Mouse (Mus musculus) thymus, adult 18-20 months (tissue): Measurements from ENCODE around the gene Sgpp2.

ENCODE experiments used
- DNase-seq, 2 experiments: peaks; one replicate each; pipeline ENCODE4 v3.0.0; 2022; ENCODE audit warnings: mixed read lengths in 2 of 2

Sgpp2 gene

DNA sequence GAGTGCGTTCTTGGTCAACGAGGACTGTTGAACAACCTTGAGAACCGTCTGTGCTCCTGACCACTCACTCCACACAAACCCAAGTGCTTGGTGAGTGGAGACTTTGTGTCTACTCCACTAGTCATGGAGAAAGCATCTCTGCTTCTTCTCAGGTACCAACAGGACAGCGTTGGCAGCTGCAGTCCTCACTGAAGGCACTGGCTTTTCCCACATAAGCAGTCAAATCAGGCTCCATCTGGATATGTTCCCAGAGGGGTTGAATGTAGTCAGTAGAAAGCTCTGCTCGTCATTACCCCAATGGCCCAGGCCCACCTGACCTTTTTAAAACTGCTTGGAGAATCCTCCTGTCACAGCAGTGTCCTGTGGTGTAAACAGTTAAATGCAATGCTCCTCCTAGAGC lies 104.3 kb downstream of the Sgpp2 start:
- DNase-seq: no peak

DNA sequence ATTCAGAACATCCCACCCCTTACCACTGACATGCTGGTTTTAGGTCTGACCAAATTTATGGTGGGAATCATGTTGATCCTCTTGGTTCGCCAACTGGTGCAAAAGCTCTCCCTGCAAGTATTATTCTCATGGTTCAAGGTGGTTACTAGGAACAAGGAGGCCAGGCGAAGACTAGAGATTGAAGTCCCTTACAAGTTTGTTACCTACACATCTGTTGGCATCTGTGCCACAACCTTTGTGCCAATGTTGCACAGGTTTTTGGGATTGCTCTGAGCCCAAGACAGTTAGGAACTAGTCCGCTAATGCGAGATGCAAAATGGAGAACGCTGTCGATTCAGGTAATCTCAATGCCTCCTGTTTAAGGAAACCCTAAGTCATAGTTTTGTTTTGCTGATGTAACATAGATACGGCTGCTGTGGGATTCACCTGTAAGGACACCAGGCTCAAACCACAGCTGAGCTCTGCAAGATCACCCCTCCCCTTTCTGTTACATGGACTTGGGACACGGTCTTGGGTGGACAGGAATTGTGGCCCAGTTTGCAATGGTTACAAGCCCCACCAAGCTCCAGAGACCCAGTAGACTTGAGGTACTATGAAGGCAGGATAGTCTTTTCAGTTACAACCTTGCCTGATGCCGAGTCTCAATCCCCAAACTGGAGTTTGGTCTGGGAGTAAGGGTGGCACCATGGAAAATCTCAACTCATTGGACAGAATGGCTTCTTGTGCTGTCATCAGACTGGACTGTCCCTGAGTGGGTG lies 107.2 kb downstream of the Sgpp2 start:
- DNase-seq: no peak

DNA sequence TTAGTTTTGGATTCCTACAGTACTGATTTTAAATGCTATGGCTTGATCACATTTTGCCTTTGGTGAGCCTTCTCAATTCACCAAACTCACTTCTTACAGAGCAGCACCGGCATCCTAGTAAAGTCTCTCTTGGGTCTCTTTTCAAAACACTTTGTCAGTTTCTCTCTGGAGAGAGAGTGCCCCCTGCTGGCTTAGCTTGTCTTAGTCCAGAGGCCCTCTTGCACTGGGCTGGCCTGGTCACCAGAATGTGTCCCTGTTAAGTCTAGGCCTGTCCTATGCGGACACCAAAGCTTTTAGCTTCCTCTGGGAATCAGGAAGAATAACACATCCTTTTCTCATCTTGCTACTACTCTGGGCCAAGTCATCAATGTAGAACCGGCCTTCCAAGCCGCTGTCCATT lies 109.4 kb downstream of the Sgpp2 start:
- DNase-seq: no peak

DNA sequence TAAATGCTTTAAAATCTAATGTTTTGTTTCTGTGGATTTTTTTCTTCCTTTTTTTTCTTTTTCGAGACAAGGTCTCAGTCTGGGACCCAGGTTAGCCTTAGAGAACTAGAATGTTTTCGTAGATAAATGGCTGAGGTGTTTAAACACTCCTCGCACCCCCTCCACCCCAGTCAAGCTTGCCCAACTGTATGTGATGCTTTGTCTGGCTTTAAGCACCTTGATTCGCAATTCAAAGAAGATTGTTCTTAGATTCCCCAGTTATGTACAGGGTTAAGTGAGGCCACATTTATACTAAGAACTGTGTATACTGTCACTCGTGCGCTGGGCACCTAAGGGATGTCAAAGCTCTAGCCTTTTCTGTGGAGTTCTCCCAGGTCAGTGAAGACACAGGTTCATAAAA lies 110.1 kb downstream of the Sgpp2 start:
- DNase-seq: no peak

DNA sequence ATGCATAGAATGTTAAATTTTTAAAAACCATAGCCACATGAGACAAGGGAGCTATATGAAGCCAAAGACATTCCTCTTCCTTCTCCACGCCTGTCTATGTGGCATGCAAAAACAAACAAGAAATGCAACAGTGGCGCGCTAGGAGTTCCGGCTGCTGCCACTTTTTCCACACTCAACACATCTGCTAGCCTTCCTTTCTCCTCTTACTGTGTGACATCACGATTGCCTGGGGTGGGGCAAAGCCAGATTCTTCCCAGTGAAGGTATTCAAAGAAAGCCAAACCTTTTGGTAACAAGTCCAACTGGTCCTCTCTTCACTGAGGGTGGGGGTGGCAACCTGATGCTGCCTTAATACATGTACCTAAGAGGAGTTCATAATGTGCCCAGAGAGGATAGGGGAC lies 111.6 kb downstream of the Sgpp2 start:
- no peak for DNase-seq

DNA sequence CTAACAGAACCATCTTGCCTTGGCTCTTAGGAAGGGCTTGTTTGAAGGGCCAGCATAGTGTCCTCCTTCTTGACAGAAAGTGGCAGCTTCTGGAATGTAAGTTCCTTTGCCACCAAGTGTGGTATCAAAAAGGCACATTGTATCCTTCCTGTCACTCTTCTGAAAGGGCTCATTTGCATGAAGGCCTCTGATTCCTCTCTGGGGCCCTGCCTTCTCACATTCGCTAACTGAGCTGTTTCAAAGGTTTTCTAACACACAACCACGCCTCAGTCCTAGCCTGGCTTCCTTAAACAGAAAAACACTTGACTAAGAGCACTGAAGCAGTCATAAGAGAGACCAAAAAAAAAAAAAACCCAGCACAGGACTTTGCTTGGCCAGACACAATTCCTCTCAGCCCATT lies 112.4 kb downstream of the Sgpp2 start:
- no peak for DNase-seq

DNA sequence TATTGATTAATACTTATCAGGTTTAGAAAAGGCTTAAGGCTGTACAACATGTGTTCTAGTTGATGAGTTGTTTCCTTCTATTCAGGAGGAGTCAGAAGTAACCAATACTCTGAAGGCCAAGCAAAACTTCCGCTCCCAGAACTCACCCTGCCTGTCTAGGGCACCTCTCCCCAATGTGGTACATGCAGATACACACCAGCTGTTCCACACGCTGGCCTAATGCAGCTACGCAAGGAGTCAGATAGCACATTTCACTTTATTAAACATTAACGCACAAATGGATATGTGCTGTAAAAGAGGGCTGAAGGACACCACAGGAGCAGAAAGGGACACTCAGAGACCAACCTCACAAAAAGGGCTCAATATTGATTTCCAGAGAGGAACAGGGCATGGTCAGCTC lies 114.7 kb downstream of the Sgpp2 start:
- DNase-seq: no peak

DNA sequence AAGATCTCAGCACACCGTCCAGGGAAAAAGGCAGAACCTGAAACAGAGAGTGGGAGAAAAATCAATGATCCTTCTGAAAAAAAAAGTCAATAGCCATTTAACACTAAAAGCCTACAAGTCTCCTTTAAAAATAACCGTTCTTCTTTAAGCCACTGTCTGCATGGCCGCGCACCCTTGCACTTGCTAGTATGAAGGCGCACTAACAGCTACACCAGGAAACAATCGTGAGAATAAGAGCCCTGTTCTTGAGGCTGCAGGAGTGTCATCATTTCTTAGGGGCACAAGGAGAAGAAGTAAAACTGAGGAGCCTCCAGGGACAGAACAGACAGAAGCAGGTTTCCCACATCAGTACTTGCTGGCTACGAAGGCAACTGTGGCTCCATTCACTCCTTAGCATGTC lies 115.2 kb downstream of the Sgpp2 start:
- no peak for DNase-seq

DNA sequence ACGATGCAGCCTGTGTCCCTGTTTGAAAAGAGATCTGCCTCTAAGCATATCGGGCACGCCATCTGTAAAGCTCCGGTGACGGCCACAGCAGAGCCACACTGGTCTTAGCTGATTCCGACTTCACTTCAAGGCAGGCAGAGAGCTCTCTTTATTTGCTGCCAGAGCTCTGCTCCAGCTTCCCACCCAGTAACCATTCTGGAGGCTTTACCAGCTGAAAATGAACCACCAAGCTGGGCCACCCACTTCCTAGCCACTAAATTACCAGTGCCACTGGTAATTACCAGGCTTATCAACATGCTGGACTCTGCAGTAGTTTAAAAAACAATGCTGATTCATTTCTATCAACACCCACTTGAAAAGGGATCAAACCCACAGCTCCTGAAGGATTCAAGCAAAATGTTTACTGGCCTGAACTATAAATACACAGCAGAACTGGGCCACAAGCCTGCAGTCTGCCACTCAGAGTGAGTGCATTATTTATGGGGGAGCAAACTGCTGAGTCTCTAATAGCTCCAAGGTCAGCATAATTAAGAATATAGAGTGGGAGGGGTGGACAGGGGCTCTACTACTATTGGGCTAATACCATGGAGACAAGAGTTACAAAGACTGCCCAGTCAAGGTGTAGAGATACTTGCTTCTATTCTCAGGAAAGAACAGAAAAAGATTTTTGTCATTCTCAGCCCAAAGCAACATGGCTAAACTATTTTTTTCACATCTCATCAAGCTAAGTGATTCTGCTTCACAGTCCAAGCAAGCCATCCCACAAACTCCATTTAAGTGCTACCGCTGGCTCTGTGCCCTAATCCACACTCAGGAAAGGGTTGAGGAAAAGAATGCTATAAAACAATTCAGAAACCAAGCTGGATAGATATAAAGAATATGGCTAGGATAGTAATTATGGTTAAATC lies 115.9 kb downstream of the Sgpp2 start:
- no peak for DNase-seq

DNA sequence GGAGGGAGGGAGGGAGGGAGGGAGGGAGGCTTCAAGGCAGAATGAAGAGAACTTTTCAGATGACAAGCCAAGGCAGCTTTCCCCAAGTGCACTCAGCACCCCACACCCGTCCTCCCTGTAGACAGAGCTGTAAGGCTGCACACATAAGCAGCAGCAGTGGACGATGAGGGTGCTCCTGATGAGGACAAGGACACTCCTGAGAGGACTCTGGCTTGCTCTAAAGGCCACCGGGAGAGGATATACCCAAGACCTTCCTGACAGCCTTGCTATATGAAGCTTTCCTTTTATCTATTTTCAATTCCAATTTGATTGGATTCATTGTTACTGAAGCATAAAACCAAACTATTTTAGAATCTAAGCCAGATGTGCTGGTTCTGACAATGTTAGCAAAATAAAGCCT lies 116.7 kb downstream of the Sgpp2 start:
- DNase-seq: no peak

DNA sequence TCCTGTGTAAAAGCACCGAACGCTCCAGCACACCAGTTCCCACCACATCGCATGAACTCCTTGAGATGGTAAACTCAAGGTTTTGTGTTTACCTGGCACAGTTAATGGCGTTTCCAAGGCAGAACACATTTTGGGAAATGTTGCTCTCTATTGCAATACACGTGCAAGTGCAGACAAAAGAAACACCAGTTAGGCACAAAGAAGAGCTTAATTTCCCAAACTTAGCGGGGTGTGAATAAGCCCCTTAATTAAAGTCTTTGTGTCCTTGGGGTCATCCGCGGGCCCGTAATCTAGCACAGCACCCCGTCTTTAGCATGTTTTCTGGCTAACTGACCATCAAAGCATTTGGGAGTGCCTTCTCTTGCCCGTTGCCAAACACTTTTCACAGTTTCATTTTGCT lies 118.7 kb downstream of the Sgpp2 start:
- no peak for DNase-seq

DNA sequence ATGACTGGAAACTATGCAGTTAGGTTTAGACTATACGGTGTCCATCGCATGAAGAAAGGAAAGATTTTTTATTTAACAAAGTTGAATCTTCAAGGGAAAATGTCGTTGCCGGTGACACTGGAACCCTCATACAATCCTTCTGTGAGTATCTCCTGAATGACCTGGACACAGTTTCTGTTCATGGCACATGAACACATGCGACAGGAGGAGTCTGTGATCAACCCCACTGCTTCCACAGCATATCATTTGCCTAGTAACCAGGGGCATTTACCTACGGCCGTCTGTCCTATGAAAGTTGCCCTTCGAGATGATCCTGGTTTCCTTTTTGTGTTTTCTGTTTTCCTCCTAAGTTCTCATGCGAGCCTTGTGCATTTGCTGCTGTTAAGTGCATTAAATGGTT lies 123.3 kb downstream of the Sgpp2 start:
- DNase-seq: no peak

DNA sequence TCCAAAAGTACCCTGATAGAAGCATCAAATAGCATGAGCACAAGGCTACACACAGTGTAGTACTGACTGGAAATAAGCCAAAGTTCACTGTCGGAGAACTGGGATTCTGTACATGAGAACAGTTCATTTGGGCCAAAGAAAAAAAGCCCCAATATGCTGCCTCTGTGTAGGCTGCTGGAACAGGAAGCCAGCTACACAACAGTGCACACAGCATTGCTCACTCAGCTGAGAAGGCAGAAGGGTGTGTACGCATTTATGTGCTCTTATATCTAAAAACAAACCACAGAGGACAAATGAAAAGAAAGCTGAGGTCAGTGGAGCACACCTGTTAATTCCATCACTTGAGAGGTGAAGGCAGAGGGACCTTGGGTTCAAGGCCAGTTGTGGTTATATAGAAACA lies 125.8 kb downstream of the Sgpp2 start:
- no peak for DNase-seq

DNA sequence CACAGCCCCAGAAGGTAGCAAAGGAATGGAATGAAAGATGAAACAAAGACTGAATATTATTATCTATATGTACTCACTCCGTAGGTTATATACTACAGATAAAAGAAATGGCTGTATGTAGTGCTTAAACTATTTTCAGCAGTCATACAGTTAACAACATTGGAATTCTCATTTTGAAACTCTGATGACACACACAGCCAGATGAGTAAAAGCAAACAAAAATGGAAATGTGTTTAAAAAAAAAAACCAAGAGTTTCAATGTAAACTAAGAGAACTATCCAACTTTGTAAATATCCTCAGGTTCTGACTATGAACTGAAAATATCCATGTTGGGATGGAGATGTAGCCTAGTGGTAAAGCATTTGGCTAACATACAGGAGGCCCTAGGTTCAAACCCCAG lies 126.3 kb downstream of the Sgpp2 start:
- DNase-seq: no peak

DNA sequence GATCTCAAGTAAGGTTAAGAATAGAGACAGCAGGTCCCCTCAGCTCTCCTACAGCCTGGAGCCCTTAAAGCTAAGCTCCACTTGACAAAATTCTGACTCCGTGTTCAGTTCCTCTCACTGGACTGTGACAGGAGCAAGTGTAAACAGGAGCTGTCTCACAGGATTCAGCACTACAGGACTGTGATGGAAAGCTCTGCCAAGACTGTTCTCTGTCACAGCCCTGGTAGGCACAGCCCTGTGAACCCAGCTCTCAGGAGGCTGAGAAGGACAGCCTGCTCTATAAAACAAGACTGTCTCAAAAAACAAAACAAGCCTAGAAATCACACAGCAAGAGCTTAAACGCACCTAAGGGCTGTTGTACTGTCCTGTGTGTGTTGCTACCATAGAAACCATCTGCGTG lies 127.0 kb downstream of the Sgpp2 start:
- no peak for DNase-seq

DNA sequence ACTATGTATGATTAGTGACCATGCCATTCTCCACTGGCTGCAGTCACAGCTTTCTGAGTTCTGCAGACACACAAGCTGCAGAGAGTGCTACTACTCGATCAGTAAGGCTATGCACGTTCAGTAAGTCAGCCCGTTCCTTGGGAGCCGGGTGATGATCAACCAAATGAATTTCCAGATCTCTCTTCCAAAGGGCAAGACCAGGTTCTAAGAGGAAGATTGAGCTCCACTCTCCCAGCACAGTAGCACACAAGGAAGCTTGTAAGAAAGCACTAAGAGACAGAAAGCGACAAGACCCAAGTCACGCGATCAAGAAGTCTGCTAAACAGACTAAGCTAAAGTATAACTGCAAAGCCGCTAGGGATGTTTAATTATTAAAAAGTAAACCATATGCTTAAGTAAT lies 130.6 kb downstream of the Sgpp2 start:
- no peak for DNase-seq

DNA sequence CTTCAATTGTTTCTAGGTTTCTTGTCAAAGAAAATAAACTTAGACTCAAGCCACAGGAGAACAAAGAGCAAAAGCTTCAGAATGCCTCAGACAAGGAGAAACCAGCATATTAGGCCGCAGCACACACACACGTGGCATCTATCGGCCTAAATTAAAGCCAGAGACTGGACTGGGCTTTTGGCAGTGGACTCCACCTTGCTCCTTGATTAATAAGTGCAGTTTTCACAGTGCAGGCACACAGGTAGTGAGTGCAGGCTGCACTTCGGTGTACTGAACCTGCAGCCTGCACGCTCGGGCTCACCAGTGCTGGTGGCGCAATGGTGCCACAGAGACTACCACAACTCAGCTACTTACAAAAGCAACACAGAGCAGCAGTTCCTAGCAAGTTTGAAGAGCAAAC lies 132.9 kb downstream of the Sgpp2 start:
- DNase-seq: no peak

DNA sequence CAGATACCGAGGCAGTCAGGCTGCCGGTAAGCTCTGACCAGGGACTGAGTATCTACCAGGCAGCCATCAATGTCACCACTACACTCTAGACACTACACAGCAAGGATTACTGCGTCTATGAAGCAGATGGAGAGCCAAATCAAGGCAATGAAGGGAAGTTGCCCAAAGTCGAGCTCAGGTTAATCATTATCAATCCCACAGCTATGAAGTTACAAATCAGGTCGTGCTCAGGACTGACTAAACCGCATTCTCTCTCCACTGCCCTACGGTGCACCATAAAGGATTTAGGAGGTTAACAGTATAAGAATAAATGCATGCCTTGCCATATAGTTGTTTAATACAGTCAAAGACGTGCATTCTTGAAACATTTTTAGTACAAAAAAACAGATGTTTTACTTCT lies 136.1 kb downstream of the Sgpp2 start:
- DNase-seq: no peak

DNA sequence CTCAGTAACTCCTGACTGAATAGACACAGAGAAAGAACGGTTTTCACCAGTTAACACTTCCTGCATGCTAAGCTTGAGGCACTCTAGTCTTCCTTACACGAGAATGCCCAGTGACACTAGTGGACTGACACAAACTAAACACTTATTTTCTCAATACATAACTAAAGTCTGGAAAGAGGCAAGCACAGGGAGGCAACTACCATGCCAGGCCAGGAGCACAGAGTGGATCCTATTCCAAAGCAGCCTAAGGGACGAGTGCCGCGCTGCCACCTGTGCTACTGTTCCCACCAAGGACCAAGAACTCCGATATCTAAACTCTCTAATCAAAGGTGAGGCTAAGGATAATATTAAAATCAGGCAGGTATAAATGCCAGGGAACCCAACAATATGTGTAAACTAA lies 136.6 kb downstream of the Sgpp2 start:
- no peak for DNase-seq

DNA sequence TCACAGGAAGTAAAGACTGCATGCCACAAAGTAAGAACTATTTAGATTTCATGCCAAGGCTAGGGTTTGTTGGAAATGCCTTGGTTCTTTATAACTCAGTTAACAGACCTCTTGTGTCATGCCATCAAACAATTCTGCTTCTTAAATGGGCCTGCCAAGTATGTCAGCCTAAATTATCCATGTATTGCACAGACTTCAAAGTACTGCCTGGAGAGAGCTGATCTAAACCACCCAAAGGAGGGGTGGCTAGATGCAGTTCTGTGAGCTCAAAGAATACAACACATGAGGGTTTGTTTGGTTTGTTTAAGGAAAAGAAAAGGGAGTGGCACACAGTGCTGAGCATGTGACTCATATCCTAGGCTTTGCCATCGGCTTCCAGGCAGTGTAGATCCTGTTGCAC lies 137.9 kb downstream of the Sgpp2 start:
- no peak for DNase-seq

DNA sequence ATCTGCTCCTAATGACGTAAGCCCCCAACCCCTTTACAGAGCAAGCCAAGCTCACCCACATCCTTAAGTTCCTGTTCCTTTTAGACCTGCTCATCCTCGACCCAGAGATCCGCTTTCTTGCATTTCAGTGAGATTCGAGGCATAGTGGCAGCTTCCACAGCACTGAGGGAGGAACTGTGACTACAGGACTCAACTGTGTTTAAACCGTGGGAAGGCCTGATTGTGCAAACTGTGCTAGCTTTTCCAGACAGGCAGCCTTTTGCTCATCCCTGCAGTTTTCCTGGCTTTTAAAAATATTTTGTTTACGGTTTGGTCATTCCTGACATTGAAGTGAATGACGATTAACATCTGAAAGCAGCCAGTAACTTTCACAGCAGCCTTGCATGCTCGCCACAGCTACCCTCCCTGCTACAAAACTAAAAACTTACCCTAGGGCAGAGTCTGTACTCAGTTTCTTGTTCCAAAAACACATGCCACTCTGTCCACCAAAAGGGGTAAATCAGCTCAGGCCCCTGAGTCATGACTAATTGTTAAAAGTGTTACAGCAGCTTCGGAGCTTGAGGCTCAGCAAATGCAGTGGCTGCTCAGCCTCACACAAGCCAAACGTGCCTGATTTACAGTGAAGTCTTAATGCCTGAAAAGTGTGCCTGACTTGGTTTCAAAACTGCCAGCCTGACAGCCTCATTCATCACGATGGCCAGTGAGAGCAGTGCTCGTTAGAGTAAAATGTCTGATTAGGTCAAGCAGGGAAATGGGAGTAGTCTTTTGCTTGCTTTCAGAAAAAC lies 141.1 kb downstream of the Sgpp2 start:
- DNase-seq: no peak

DNA sequence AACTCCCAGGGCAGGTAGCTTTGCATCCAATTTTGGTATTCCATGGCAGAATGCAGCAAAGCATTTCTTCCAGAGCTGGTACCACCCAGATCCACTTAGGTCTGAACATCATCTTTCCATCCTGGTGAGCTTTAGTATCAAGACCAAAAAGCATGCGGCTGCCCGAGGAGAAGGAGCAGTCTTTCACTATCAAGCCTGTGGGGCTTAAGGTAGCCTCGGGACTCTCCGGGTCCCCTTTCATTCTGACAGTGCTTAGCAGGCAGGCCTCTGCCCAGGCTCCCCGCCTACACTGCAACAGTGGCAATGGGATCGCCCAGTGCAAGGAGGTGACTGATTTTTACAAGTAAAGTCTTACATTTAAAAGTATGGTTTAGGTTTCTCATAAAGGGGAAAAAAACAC lies 142.4 kb downstream of the Sgpp2 start:
- no peak for DNase-seq

DNA sequence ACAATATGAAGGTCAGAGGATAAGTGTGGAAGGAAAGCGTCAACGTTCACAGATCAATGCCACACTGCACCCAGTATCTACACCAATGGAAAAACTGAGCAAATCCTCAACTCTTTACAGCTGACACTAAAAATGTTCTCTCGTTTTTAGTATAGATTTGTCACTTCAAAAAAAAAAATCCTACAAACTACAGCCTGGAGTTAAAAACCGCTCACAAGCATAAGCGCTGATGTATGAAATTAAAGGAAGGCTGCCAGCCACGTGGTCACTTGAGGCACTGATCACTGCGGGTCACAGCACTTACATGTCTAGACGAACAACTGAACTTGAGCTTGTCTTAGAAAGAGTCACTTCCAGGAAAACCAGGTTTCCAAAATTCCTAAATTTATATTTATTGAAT lies 143.7 kb downstream of the Sgpp2 start:
- no peak for DNase-seq

DNA sequence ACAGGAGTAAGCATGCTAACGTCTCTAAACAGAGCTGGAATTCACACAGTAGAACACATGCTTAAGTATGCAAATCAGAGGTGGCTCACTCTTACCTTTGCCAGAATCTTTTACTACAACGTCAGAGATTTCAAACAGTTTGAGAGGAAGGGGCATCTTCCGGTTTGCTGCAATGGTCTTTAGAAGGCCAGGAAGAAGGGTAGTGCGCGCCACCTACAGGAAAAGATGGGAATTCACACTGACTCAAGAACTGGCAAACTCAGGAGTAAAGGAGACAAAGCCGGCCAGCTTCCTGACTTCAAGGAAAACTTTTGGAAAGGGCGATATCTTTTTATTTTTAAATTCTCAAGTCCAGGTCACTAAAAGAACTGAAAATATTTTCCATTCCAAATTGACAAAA lies 144.5 kb downstream of the Sgpp2 start:
- DNase-seq: no peak
